Mouse (Mus musculus) lung, adult 2 months (tissue): ENCODE results near the gene Xdh. TPM values are rescaled to one million over a fixed set of nuclear protein-coding genes. Genes with fewer than 3 reads are reported as not detected.

Source experiments
- DNase-seq: peaks from one replicate; pipeline ENCODE4 v3.0.0; 2022
- H3K4me1 ChIP-seq: fragments of 200-500 bp; 2 replicates; pipeline ENCODE4 v1.6.1; 2011; ENCODE audit warnings: low read length; ENCODE audit not compliant: control insufficient read depth, insufficient read depth
- H3K4me3 ChIP-seq: fragments of 200-500 bp; replicated peaks from 2 replicates; pipeline ENCODE3; 2011; ENCODE audit warnings: low read depth, mild to moderate bottlenecking, control low read depth, low read length; ENCODE audit errors: extremely low read depth
- CTCF ChIP-seq: fragments of 200-500 bp; IDR thresholded peaks from 2 replicates; pipeline ENCODE4 v1.5.1; 2011; ENCODE audit warnings: mild to moderate bottlenecking, low read length, control low read depth; ENCODE audit not compliant: insufficient read depth
- POLR2A ChIP-seq: fragments of 200-500 bp; IDR thresholded peaks from 2 replicates; pipeline ENCODE4 v1.6.1; 2011; ENCODE audit warnings: low read depth, mild to moderate bottlenecking, control low read depth, low read length, borderline replicate concordance; ENCODE audit errors: extremely low read depth
- WGBS: fragments of 180-500 bp; shearing (Covaris S2); methylation state at CpG from one replicate; pipeline ENCODE4 v1.1.7; 2018; 5-methylcytosine and 5-hydroxymethylcytosine counted together
- polyA plus RNA-seq: library from polyadenylated mRNA; depleted of rRNA; stranded (reverse); fragments of >200 nt; gene quantifications from 2 replicates; pipeline ENCODE4 v1.2.3, GENCODE M21; 2012

Gene Xdh
- polyA plus RNA-seq, 1 experiment = 141 TPM

DNA sequence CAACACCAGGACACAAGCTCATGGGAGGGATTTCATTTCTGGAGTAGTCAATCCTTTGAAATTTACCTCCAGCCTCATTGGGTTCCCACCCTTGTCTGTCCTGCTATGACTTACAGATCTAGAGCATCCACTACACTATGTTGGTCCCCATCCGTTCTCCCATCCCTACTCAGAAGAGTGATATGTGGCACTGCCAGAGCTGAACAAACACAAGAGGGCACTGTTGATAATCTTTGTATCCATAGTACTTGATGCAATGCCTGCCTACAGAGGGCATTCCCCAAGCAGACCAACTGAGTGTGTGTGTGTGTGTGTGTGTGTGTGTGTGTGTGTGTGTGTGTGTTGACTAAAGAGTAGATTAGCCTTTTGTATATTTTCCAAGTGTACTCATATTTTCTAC is 58.4 kb downstream of the Xdh start:
- no peak for TF ChIP-seq CTCF
- no peak for DNase-seq
- no peaks in the 10 kb centered on the region for H3K4me1 ChIP-seq
- H3K4me3 ChIP-seq = no peak overlapping the region
- WGBS = 79% methylated on average over 1 of the region's 1 CpGs

- no peak overlapping the region for H3K4me3 ChIP-seq
- TF ChIP-seq CTCF = no peak
- no peak for TF ChIP-seq POLR2A
- DNase-seq = no peak
- 80% methylated on average over 25 of the region's 25 CpGs for WGBS
- no peaks in the 10 kb centered on the region for H3K4me1 ChIP-seq
These were observed 63.8 kb downstream of the Xdh start for GRCm38 (mm10) chr17:73886071-73886785.

DNA sequence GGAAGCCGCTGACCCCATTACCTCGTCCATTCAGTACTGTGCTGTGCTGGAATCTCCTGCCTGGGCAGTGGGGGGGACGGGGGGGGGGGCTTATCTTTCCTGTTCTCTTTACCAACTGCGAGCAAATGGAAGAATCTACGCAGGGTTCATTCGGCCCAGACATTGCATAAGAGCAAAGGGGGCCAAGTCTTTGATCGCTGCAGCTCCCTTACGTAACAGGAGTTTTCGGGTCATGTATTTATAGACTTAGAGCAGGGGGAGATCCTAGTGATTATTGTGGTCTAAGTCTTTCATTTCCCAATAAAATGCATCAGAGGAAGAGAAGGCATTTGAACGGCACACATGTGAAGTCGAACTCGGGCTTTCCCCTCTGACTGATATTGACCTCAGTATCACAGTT is 66.7 kb downstream of the Xdh start:
- WGBS = 61% methylated on average over 12 of the region's 12 CpGs
- no peaks in the 10 kb centered on the region for H3K4me1 ChIP-seq
- H3K4me3 ChIP-seq = no peak overlapping the region
- DNase-seq = no peak
- TF ChIP-seq CTCF (no peak), POLR2A (no peak)

- H3K4me1 ChIP-seq = no peaks in the 10 kb centered on the region
- peak; percentile 53 for DNase-seq
- TF ChIP-seq POLR2A = no peak
- peak; percentile 94 for TF ChIP-seq CTCF
- no peak overlapping the region for H3K4me3 ChIP-seq
- 12% methylated on average over 9 of the region's 9 CpGs for WGBS
These were observed 67.8 kb downstream of the Xdh start for GRCm38 (mm10) chr17:73882194-73882593.

GRCm38 (mm10) chr17:73881295-73881694 is 68.7 kb downstream of the Xdh start:
- Histone ChIP-seq H3K4me3 (no peak overlapping the region), H3K4me1 (no peaks in the 10 kb centered on the region)
- WGBS = 34% methylated on average over 6 of the region's 6 CpGs
- TF ChIP-seq POLR2A (no peak), CTCF (no peak)
- DNase-seq = no peak

DNA sequence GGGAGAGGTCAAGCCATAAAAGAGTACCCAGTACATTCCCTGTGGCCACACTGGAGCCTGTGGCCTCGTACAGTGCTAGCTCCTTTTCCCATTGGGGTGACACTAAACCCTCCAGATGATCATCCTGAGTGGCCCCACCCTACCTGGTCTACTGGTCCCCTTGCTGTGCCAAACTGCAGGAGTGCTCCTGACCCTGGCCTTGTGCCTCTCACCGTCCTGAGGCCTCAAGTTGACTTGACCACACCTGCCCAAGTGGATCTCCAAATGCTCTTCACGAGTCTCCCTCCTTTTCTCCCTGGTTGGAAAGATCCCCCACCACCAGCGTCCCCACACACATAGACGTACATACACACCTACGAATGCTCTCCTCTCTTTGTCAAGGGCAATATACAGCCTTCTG is 69.7 kb downstream of the Xdh start:
- no peak for TF ChIP-seq POLR2A
- TF ChIP-seq CTCF = no peak
- Histone ChIP-seq H3K4me3 (no peak overlapping the region), H3K4me1 (no peaks in the 10 kb centered on the region)
- 76% methylated on average over 6 of the region's 6 CpGs for WGBS
- no peak for DNase-seq

GRCm38 (mm10) chr17:73879262-73879916 is 70.6 kb downstream of the Xdh start:
- no peak for TF ChIP-seq CTCF
- TF ChIP-seq POLR2A = no peak
- Histone ChIP-seq H3K4me3 (no peak overlapping the region), H3K4me1 (no peaks in the 10 kb centered on the region)
- 86% methylated on average over 10 of the region's 10 CpGs for WGBS
- DNase-seq = no peak

DNA sequence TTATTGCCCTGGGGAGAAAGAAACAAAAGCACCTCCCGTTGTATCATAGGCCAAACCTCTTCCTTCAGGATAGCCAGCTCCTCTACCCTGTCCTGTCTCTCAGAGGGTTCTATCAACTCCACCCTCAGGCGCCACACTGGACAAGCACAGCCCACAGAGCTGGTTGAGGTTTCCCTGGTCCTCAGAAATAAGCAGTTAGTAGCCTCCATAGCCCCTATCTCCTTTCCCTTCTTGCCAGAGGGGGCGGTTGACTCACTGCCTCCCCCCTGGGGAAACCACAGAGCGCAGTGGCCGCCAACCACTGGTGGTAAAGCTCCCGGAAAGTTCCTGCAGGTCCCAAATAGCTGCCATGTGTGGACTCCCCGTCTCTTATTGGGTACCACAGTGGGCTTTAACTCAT is 74.3 kb downstream of the Xdh start:
- H3K4me1 ChIP-seq = no peaks in the 10 kb centered on the region
- H3K4me3 ChIP-seq = no peak overlapping the region
- no peak for DNase-seq
- no peak for TF ChIP-seq CTCF
- TF ChIP-seq POLR2A = no peak
- WGBS = 73% methylated on average over 7 of the region's 7 CpGs

GRCm38 (mm10) chr17:73875268-73875667 is 74.7 kb downstream of the Xdh start:
- DNase-seq = no peak
- Histone ChIP-seq H3K4me3 (no peak overlapping the region), H3K4me1 (no peaks in the 10 kb centered on the region)
- WGBS = 44% methylated on average over 4 of the region's 4 CpGs
- TF ChIP-seq POLR2A (no peak), CTCF (no peak)
